Mouse (Mus musculus) mouse embryonic stem cell (cell line): ENCODE data around the gene Prr14l.
"Not testable (repeated sequence)": the region's sequence is repeated elsewhere in the genome, so short reads cannot be mapped to it uniquely, and the experiment has no call there.

Experiments used
- in situ Hi-C, 2 experiments: fragments of 300-500 bp; cut with MboI; formaldehyde crosslinking; loops; 1 replicate in 1 of 2; 3 replicates in 1 of 2; pipeline ENCODE4 v1.14.3; 2019 to 2020; ENCODE audit warnings: low sequenced_read_pairs in 2 of 2, low pct_unique_long_range_greater_than_20kb in 1 of 2, mixed read lengths in 1 of 2; ENCODE audit not compliant: unreplicated experiment in 1 of 2

The Prr14l gene

DNA sequence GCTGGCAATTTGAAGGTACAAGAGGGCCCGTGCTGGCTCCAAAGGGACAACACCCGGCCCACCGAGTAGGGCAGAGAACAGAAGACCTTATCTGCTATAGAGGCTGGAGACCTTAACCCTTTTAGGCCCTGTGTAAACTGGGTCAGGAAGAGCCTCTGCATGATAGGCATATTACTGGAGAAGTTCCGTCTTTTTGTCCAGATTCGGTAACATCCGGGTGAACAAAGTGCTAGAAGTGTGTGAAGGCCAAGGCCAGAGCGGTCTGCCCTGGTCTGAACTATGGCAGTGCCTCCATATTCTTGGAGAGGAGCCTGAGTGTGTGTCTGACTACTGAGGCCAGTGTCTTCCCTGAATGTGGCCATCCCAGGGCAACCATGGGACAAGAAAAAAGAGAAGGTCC lies 27.0 kb downstream of the Prr14l start, which contains the start of gene Gm20671:
Gene Gm20671, minus strand, starts transcription at position 101 of the 400 bp plus-strand sequence.
- in situ Hi-C loops: no loop called here

- in situ Hi-C loops: no loop called here
Measured at GRCm38 (mm10) chr5:32820471-32820870, 33.6 kb downstream of the Prr14l start.

- in situ Hi-C loops: no loop called here
Measured at GRCm38 (mm10) chr5:32815396-32815795, 38.7 kb downstream of the Prr14l start.

DNA sequence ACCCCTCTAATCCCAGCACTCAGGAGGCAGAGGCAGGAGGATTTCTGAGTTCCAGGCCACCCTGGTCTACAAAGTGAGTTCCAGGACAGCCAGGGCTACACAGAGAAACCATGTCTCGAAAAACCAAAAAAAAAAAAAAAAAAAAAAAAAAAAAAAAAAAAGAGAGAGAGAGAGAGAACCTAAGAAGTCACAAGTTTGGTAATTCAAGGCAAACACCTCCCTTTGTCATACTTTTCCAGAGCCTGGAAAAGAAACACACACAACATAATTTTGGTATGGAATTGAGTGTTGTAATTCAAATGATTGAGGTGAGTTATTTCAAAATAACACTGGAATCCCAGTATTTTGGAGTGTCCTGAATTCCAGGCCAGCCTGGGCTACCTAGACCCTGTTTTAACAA lies 67.6 kb downstream of the Prr14l start:
- in situ Hi-C loops: not testable (repeated sequence)

DNA sequence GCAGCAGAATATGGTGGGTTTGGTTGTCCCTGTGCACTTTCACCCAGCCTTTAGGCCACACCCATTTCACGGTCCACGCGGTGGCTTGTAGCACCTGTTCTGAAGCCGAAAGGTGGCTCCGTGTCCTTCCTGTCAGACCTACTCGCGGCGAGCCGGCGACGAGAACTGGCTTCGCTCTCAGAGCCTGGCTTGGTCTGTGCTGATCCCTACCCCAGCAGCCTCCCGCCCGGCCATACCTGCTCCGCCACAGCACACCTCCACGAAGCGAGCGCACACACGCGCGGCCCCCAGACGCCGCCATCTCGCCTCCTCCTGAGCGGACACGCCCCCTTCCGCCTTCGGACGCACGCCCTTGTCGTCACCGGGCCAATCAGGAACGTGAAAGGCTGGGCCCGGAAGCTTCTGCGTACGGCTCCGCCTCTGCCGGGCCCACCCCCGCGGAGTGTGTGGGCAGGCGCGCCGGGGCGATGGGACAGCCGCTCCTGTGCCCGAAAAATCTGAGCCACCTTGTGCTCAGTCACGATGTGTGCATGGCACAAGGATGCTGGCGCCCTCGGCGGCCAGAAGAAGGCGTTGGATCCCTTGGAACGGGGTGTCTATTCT lies 68.6 kb downstream of the Prr14l start, which contains the start of gene Pisd:
Gene Pisd, minus strand, starts transcription at position 334 of the 603 bp plus-strand sequence.
- in situ Hi-C loops: no loop called here

DNA sequence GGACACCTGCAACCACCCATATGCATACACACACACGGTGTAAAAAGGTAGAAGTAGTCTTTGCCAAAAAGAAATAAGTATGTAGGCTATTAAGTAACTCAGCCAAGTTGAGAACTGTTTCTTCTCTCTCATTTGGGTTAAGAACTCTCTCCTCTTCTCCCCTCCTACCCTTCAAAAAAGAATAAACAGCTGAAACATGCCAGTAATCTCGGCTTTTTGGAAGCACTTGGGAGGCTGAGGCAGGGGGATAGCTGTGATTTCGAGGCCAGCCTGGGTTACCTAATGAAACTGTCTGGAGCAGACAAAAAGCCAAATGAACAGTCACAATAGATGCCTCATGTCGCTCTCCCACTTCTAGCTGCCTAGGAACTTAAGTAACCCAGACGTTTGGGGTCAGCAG lies 69.3 kb downstream of the Prr14l start:
- in situ Hi-C loops: no loop called here

DNA sequence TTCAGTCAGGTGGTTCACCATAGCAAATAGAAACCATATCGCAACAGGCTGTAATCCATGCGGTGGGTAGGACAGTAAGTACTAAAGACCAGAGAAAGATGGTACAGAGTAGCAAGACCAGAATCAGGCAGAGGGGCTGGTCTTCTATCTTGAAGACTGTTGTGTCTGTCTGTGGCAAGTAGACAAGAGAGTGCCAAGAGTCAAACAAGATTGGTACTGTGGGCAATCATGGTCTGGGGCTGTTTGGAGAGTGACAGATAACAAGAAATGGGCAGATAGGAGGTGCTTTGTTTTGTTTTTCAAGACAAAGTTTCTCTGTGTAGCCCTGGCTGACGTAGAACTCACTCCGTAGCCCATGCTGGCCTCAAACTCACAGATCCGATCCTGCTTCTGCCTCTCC lies 72.5 kb downstream of the Prr14l start:
- in situ Hi-C loops: no loop called here

DNA sequence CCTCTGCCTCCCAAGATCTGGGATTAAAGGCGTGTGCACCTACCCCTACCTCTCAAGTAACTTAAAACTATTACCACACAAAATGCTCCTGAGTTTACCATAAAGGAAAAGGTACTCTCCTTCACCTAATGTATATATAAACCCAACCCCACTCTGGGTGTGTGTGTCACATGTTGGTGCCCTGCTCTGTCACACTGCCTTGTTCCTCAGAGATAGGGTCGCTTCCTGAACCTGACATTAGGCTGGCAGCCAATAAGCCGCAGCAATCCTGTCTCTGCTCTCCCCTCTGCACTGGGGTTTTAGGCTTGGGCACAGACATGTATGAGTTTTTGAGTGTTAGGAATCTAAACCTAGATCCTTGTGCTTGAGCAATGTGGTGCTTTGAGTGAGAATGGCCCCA lies 75.9 kb downstream of the Prr14l start:
- in situ Hi-C loops: no loop called here

DNA sequence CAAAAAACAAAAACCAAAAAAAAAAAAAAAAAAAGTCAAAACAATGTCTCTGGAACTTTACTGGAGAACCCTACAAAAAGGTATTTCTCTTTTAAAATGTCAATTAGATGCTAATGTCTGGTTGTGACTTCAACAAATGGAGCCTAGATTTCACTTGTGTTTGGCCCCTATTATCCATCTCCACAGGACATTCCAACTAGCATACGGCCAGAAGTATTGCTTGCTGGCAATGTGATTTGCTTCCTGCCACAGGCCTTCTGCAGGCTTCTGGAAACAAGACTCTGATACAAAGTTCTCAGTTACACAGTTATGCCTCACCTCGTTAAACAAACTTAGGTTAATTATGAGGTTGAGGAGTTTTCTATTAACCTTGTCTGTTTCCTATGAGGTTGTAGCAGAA lies 81.7 kb downstream of the Prr14l start:
- in situ Hi-C loops: no loop called here

DNA sequence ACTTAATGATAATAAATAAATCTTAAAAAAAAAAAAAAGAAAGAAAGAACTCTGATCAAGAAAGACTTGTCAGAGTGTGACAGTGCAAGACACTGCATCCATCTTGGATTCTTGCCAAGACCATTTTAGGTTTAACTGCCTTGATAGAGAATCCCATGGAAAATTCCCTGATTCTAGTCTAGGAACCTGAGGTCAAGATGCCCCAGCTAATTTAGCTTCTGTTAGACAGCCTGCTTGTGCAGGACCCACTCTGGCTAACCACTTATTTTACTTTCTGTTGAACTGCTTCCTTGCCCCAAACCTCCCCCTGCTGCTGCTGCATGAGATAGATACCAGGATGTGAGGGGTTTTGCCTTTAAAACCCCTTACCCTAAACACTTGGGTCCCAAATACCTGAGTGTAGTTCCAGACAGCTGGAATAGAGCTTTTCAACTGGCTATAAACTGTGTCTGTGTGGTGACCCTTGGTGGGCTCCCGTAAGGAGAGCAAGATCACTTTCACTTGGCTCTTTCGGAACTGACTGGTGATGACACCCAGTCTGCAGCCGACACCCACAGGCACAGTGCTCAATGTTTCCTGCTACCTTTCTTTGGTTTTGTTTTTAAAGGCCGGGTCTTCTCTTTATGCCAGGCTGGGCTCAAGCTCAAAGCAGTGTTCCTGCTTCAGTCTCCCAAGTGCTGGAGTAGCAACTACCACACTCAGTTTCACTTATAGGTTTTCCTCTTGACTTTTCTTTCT lies 86.3 kb downstream of the Prr14l start:
- in situ Hi-C loops: no loop called here

DNA sequence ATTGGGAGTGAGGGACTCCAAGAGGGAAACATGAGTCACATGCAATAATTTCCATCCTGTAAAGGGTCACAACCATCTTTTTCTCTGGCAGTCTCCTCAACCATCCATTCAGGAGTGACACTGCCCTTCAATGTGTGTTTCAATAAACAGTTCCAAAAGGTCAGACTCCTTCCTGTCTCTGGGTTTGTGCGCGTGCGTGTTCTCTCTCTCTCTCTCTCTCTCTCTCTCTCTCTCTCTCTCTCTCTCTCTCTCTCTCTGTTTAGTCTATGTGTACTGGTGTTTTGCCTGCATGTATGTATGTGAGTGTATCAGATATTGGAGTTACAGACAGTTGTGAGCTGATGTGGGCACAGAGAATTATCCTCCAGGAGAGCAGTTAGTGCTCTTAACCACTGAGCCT lies 87.1 kb downstream of the Prr14l start:
- in situ Hi-C loops: no loop called here

- in situ Hi-C loops: no loop called here
Measured at GRCm38 (mm10) chr5:32761566-32762140, 92.4 kb downstream of the Prr14l start.

DNA sequence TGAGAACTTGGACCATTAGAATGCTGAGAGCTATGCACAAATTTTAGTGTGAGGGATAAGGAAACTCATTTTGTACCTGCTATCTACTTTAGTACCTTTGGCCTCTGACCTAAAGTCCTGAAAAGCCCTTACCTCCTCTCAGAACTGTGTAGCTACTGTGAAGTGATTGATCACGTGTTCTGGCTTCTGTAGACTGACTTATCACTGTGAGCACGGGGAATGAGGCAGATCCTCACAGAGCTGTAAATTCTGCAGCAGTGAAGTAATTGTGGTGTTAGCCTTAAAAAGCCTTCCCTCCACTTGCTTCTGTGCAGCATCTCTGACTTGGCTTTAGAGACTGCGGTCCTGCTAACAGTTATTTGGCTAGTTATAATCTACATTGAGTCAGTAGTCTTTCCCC lies 93.3 kb downstream of the Prr14l start:
- in situ Hi-C loops: no loop called here

- in situ Hi-C loops: not testable (repeated sequence)
Measured at GRCm38 (mm10) chr5:32760352-32760751, 93.7 kb downstream of the Prr14l start.

DNA sequence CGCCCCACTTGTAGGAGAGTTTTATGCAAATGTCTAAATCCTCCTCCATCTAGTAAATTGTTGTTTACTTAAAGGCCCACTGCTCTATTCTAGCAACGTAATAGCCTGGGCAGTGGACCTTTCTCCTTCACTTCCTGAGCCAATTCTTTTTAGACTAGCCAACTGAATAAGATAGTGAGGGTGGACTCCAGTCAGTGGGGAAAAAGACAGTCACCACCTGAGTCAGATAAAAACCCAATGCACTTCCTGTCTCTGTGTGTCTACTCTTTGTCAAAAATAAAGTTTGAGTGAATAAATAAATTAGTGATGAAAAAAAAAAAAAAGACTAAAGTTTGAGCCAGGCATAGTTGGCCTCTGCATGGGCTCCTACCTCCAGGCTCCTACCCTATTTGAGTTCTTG lies 94.4 kb downstream of the Prr14l start:
- in situ Hi-C loops: no loop called here

- in situ Hi-C loops: no loop called here
Measured at GRCm38 (mm10) chr5:32756141-32756540, 97.9 kb downstream of the Prr14l start.

- in situ Hi-C loops: no loop called here
Measured at GRCm38 (mm10) chr5:32751736-32752135, 102.3 kb downstream of the Prr14l start.

DNA sequence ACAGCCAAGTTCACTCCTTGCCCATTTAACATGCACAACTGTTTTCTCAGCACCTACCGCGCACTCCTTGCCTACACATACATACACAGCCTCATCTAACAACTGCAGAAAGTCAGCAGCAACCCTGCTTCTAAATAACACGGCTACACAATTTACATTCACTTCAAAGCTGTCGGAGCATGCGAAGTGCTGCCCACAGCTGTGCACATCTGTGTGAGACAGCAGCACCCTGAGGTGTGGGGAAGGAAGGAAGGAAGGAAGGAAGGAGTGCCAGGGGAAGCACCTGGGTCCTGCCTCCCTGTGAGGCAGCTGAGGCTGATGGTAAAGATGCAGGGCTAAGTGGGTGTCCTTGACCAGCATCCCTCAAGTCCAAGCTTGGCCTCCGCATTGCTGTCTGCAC lies 105.1 kb downstream of the Prr14l start:
- in situ Hi-C loops: no loop called here

- in situ Hi-C loops: no loop called here
Measured at GRCm38 (mm10) chr5:32747650-32748375, 106.2 kb downstream of the Prr14l start.
